Mouse (Mus musculus) adipocyte (in vitro differentiated cells): ENCODE results near the gene Oxgr1.

Experiments used
- DNase-seq: peaks from one replicate; pipeline ENCODE4 v3.0.0-alpha.2; 2016; ENCODE audit warnings: low spot score

Oxgr1 gene

DNA sequence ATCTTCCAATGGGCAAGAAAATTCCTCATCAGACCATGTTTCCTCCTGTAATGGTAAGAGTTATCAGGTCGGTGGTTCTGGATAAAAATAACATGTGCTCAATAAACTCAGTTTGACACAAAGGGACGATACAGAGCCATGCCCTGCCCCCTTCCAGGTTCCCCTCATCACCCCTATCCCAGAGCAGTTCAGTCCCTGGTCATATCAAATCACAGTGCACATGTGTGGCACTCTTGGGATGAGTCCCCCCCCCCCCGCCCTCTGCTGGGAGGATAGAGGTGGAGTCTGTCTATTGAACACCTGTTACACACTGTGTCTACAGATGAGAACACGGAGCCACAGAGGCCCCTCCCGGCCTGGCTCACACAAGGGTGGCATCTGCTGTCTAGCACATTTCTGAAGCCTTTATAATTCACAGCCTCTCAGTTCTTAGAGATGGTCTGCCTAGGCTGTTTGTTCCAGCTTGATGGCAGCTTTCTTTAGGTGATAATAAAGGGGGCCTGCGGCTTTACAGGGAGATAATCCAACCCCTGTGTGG, 61.5 kb downstream of the Oxgr1 start:
- DNase-seq: no peak
